Mouse (Mus musculus): ENCODE measurements around the gene Tspan12. TPM values are rescaled to one million over a fixed set of nuclear protein-coding genes. Genes with fewer than 3 reads are reported as not detected.
A peak's percentile ranks its signal among the peaks of the same experiment; 100 is the strongest.

Gene Tspan12
- polyA plus RNA-seq, 1 experiment: 15.9 TPM

- no peak for TF ChIP-seq CTCF (IDR thresholded peaks at IDR 0.05; ENCODE audit: borderline replicate concordance, extremely low read depth, insufficient read depth, insufficient read length)
- no peak for TF ChIP-seq POLR2A (IDR thresholded peaks at IDR 0.05; ENCODE audit: borderline replicate concordance, extremely low read depth, insufficient read depth, insufficient read length, poor library complexity, severe bottlenecking)
- no peak for DNase-seq (ENCODE audit: low read depth)
These were observed 83.4 kb downstream of the Tspan12 start for GRCm38 (mm10) chr6:21768745-21769446.

GRCm38 (mm10) chr6:21767787-21768221 lies 84.5 kb downstream of the Tspan12 start:
- DNase-seq (ENCODE audit: low read depth): peak; percentile 67
- TF ChIP-seq CTCF (IDR thresholded peaks at IDR 0.05; ENCODE audit: borderline replicate concordance, extremely low read depth, insufficient read depth, insufficient read length) (no peak), POLR2A (IDR thresholded peaks at IDR 0.05; ENCODE audit: borderline replicate concordance, extremely low read depth, insufficient read depth, insufficient read length, poor library complexity, severe bottlenecking) (no peak)

- TF ChIP-seq POLR2A (IDR thresholded peaks at IDR 0.05; ENCODE audit: borderline replicate concordance, extremely low read depth, insufficient read depth, insufficient read length, poor library complexity, severe bottlenecking): no peak
- TF ChIP-seq CTCF (IDR thresholded peaks at IDR 0.05; ENCODE audit: borderline replicate concordance, extremely low read depth, insufficient read depth, insufficient read length): no peak
- no peak for DNase-seq (ENCODE audit: low read depth)
These were observed 104.8 kb downstream of the Tspan12 start for GRCm38 (mm10) chr6:21747536-21747935.

GRCm38 (mm10) chr6:21744615-21745266 lies 107.6 kb downstream of the Tspan12 start:
- TF ChIP-seq POLR2A (IDR thresholded peaks at IDR 0.05; ENCODE audit: borderline replicate concordance, extremely low read depth, insufficient read depth, insufficient read length, poor library complexity, severe bottlenecking) (no peak), CTCF (IDR thresholded peaks at IDR 0.05; ENCODE audit: borderline replicate concordance, extremely low read depth, insufficient read depth, insufficient read length) (no peak)
- DNase-seq (ENCODE audit: low read depth): no peak

GRCm38 (mm10) chr6:21740606-21741005 lies 111.7 kb downstream of the Tspan12 start:
- peak; percentile 50 for DNase-seq (ENCODE audit: low read depth)
- TF ChIP-seq POLR2A (IDR thresholded peaks at IDR 0.05; ENCODE audit: borderline replicate concordance, extremely low read depth, insufficient read depth, insufficient read length, poor library complexity, severe bottlenecking): no peak
- no peak for TF ChIP-seq CTCF (IDR thresholded peaks at IDR 0.05; ENCODE audit: borderline replicate concordance, extremely low read depth, insufficient read depth, insufficient read length)

- no peak for TF ChIP-seq CTCF (IDR thresholded peaks at IDR 0.05; ENCODE audit: borderline replicate concordance, extremely low read depth, insufficient read depth, insufficient read length)
- no peak for TF ChIP-seq POLR2A (IDR thresholded peaks at IDR 0.05; ENCODE audit: borderline replicate concordance, extremely low read depth, insufficient read depth, insufficient read length, poor library complexity, severe bottlenecking)
- DNase-seq (ENCODE audit: low read depth): no peak
These were observed 130.1 kb downstream of the Tspan12 start for GRCm38 (mm10) chr6:21722238-21722637.

Other genes with a start within 250 kb of the Tspan12 start
- 20.1 and 21.2 TPM in 2 replicates for gene Ing3, start 97.1 kb upstream of the Tspan12 start, polyA plus RNA-seq (2012; rRNA removed)
- 2.7 and 4.3 TPM in 2 replicates for gene Cped1, start 133.4 kb upstream of the Tspan12 start, polyA plus RNA-seq (2012; rRNA removed)

Measured in brain, embryonic 14.5 days (tissue).